Mouse (Mus musculus) liver, postnatal 0 days (tissue): Measurements from ENCODE around the gene Filip1l.

Experiments
- CTCF ChIP-seq: sonication (generic); IDR thresholded peaks from 2 replicates; pipeline ENCODE4 v1.5.1; 2016; ENCODE audit warnings: antibody characterized with exemption, low read depth
- EP300 ChIP-seq: IDR thresholded peaks from 2 replicates; pipeline ENCODE4 v1.6.1; 2016; ENCODE audit warnings: antibody characterized with exemption, low read depth, mild to moderate bottlenecking

DNA sequence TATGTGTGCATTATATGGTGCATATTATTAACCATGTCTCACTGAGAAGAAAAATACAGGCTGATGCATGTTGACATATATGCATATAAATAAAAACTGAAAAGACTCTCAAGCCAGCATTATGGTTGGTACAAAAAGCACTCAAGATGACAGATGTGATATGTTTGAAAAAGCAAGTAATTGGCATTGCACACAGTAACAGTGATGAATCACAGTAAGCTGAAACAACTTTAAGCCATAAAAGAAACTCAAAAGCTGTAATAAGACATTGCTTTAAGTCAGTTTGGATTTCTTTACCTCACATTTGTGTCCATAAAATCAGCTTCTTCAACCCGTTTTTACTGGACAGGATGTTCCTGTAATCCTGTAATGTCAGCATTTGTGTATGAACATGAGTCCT, 211.9 kb downstream of the Filip1l start:
- no peak for TF ChIP-seq CTCF
- TF ChIP-seq EP300 = no peak
